Mouse (Mus musculus) frontal cortex, postnatal 36 days (tissue): Measurements from ENCODE around the gene Prune1.

Experiments used
- DNase-seq, 2 experiments: peaks; one replicate each; pipeline ENCODE4 v3.0.0; 2022; ENCODE audit warnings: low spot score in 2 of 2

The Prune1 gene

GRCm38 (mm10) chr3:95277149-95277551 is 4.7 kb downstream of the Prune1 start:
- no peak for DNase-seq

- DNase-seq = no peak
Observed at GRCm38 (mm10) chr3:95276428-95276934, 5.4 kb downstream of the Prune1 start.

- no peak for DNase-seq
Observed at GRCm38 (mm10) chr3:95275161-95275560, 6.7 kb downstream of the Prune1 start.

- DNase-seq = no peak
Observed at GRCm38 (mm10) chr3:95274453-95274852, 7.4 kb downstream of the Prune1 start.

- no peak for DNase-seq
Observed at GRCm38 (mm10) chr3:95273471-95273870, 8.4 kb downstream of the Prune1 start.

GRCm38 (mm10) chr3:95270766-95271364 is 11.0 kb downstream of the Prune1 start:
- DNase-seq = no peak

- peak; percentile 31 to 53 for DNase-seq
Observed at GRCm38 (mm10) chr3:95269789-95270188, 12.1 kb downstream of the Prune1 start.

GRCm38 (mm10) chr3:95267855-95268254 is 14.0 kb downstream of the Prune1 start:
- DNase-seq = no peak

- no peak for DNase-seq
Observed at GRCm38 (mm10) chr3:95266052-95266451, 15.8 kb downstream of the Prune1 start.

- DNase-seq = no peak
Observed at GRCm38 (mm10) chr3:95264724-95265123, 17.2 kb downstream of the Prune1 start.

GRCm38 (mm10) chr3:95263089-95263739 is 18.7 kb downstream of the Prune1 start:
- DNase-seq = peak in 1 of 2 experiments; percentile 58

- no peak for DNase-seq
Observed at GRCm38 (mm10) chr3:95261975-95262374, 19.9 kb downstream of the Prune1 start.

GRCm38 (mm10) chr3:95256931-95257330 is 24.9 kb downstream of the Prune1 start:
- no peak for DNase-seq

- no peak for DNase-seq
Observed at GRCm38 (mm10) chr3:95250783-95251424, 31.0 kb downstream of the Prune1 start, which contains the start of gene Bnipl. Gene Bnipl (minus strand): TSS chr3:95251193.

- DNase-seq = no peak
Observed at GRCm38 (mm10) chr3:95250361-95250760, 31.5 kb downstream of the Prune1 start.

GRCm38 (mm10) chr3:95247660-95248336 is 34.1 kb downstream of the Prune1 start:
- DNase-seq = no peak

GRCm38 (mm10) chr3:95246465-95247231 is 35.2 kb downstream of the Prune1 start:
- DNase-seq = peak; percentile 59 to 68

GRCm38 (mm10) chr3:95243086-95243485 is 38.8 kb downstream of the Prune1 start:
- no peak for DNase-seq

- no peak for DNase-seq
Observed at GRCm38 (mm10) chr3:95241498-95241897, 40.4 kb downstream of the Prune1 start, which contains the start of gene Gm128. Gene Gm128 (minus strand): TSS chr3:95241598.

GRCm38 (mm10) chr3:95240900-95241299 is 41.0 kb downstream of the Prune1 start:
- DNase-seq = no peak

GRCm38 (mm10) chr3:95239971-95240370 is 41.9 kb downstream of the Prune1 start:
- no peak for DNase-seq
